Mouse (Mus musculus) liver, adult 2 months (tissue): Measurements from ENCODE around the gene Ugt1a9.

Experiments used
- CTCF ChIP-seq: fragments of 200-500 bp; IDR thresholded peaks from 2 replicates; pipeline ENCODE4 v1.5.1; 2011; ENCODE audit warnings: low read depth, low read length, control low read depth
- POLR2A ChIP-seq: fragments of 200-500 bp; IDR thresholded peaks from 2 replicates; pipeline ENCODE4 v1.6.1; 2011; ENCODE audit warnings: low read length, control low read depth; ENCODE audit not compliant: insufficient read depth; ENCODE audit errors: extremely low read depth

- TF ChIP-seq CTCF: no peak
- no peak for TF ChIP-seq POLR2A
These were observed 163.6 kb downstream of the Ugt1a9 start for GRCm38 (mm10) chr1:88234248-88234610.
